Mouse (Mus musculus) ES-Bruce4 (cell line): ENCODE results near the gene Shc2.

Source experiments
- CTCF ChIP-seq: IDR thresholded peaks from one replicate; pipeline ENCODE4 v1.8.1; 2011; ENCODE audit warnings: low read depth, low read length
- EP300 ChIP-seq: IDR thresholded peaks from 2 replicates; pipeline ENCODE4 v1.6.1; 2011; ENCODE audit warnings: low read depth, low read length; ENCODE audit not compliant: insufficient read depth
- POLR2A ChIP-seq: IDR thresholded peaks from one replicate; pipeline ENCODE4 v1.8.1; 2011; ENCODE audit warnings: low read length; ENCODE audit not compliant: insufficient read depth

DNA sequence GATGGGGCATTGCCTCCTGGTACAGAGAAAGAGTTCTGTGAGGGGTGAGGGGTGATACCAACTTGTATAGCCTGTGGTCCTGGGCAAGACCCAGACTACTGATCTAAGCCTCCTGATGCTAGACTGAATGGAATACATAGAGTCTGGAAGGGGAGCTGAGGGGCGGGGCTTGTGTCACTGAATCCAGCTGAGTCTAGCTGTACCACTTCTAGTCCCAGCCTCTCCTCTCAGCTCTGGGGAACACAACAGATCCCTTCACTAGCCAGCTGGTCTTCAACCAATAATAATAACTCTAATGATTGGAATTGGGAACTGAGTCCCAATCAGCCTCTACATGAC lies 23.4 kb downstream of the Shc2 start:
- TF ChIP-seq CTCF, result no peak
- TF ChIP-seq EP300, result no peak
- TF ChIP-seq POLR2A, result no peak
